Mouse (Mus musculus) heart, adult 2 months (tissue): Measurements from ENCODE around the gene Nab2.

Source experiments
- CTCF ChIP-seq: fragments of 200-600 bp; IDR thresholded peaks from 2 replicates; pipeline ENCODE4 v1.8.1; 2022; ENCODE audit warnings: antibody characterized with exemption, mild to moderate bottlenecking, moderate library complexity
- EP300 ChIP-seq: fragments of 200-500 bp; IDR thresholded peaks from 2 replicates; pipeline ENCODE4 v1.6.1; 2011; ENCODE audit warnings: low read depth, low read length, control low read depth; ENCODE audit not compliant: insufficient read depth
- POLR2A ChIP-seq: fragments of 200-500 bp; IDR thresholded peaks from 2 replicates; pipeline ENCODE4 v1.6.1; 2011; ENCODE audit warnings: mild to moderate bottlenecking, low read depth, low read length, control low read depth; ENCODE audit not compliant: insufficient read depth

GRCm38 (mm10) chr10:127695775-127696174 lies 27.4 kb upstream of the Nab2 start:
- TF ChIP-seq EP300: no peak
- no peak for TF ChIP-seq CTCF
- no peak for TF ChIP-seq POLR2A
